Mouse (Mus musculus): ENCODE data around the gene Ccnl1. TPM values are rescaled to one million over a fixed set of nuclear protein-coding genes. Genes with fewer than 3 reads are reported as not detected.
A peak's percentile ranks its signal among the peaks of the same experiment; 100 is the strongest.

Gene Ccnl1
- total and polyA plus RNA-seq, 2 experiments from 2014 or later = 53.1 to 57.0 TPM

DNA sequence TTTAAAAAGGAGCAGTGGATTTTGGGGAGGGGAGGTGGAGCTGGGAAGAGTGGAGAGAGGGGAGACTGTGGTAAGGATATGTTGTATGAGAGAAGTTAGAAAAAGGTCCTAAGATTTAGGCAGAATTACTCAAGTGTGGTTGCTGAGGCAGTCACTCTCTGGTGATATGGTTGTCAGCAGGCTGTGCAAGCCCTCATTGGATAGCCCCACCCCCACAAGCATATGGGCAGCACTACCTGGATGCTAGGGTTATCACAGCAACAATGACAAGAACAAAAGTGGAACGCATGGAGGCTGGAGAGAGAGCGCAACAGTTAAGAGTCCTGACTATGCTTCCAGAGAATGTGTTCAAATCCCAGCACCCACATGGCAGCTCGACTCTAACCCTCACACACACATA lies 13.3 kb downstream of the Ccnl1 start:
- H3K9me3 ChIP-seq (ENCODE audit: low read length) = no peaks in the 10 kb centered on the region
- no peak overlapping the region for H3K27ac ChIP-seq (ENCODE audit: low read depth, low read length)
- no peak overlapping the region for H3K4me3 ChIP-seq (ENCODE audit: low read depth, low read length)
- 89% methylated on average over 3 of the region's 3 CpGs for WGBS
- no peak for DNase-seq
- H3K4me2 ChIP-seq (ENCODE audit: low read depth) = no peak overlapping the region
- no peak overlapping the region for H3K9ac ChIP-seq
- no peaks in the 10 kb centered on the region for H3K27me3 ChIP-seq (ENCODE audit: insufficient read depth, low read length)
- H3K4me1 ChIP-seq (ENCODE audit: insufficient read depth) = no peaks in the 10 kb centered on the region
- no peak for ATAC-seq
- TF ChIP-seq CTCF (IDR thresholded peaks at IDR 0.05; ENCODE audit: low read depth) = no peak
- peaks cover 42% of the 10 kb centered on the region for H3K36me3 ChIP-seq (ENCODE audit: insufficient read depth)

- no peak for ATAC-seq
- WGBS = 81% methylated on average over 4 of the region's 4 CpGs
Observed at GRCm38 (mm10) chr3:65943453-65943852, 14.6 kb downstream of the Ccnl1 start.

GRCm38 (mm10) chr3:65941052-65941451 lies 17.0 kb downstream of the Ccnl1 start:
- H3K4me2 ChIP-seq (ENCODE audit: low read depth) = no peak overlapping the region
- no peak overlapping the region for H3K4me3 ChIP-seq (ENCODE audit: low read depth, low read length)
- no peaks in the 10 kb centered on the region for H3K27me3 ChIP-seq (ENCODE audit: insufficient read depth, low read length)
- no peak overlapping the region for H3K9ac ChIP-seq
- H3K36me3 ChIP-seq (ENCODE audit: insufficient read depth) = peaks cover 18% of the 10 kb centered on the region
- H3K4me1 ChIP-seq (ENCODE audit: insufficient read depth) = no peaks in the 10 kb centered on the region
- DNase-seq = no peak
- H3K27ac ChIP-seq (ENCODE audit: low read depth, low read length) = no peak overlapping the region
- TF ChIP-seq CTCF (IDR thresholded peaks at IDR 0.05; ENCODE audit: low read depth) = no peak
- WGBS = 83% methylated on average over 1 of the region's 1 CpGs
- H3K9me3 ChIP-seq (ENCODE audit: low read length) = no peaks in the 10 kb centered on the region
- ATAC-seq = no peak

More at GRCm38 (mm10) chr3:65943453-65943852, 14.6 kb downstream of the Ccnl1 start:
- H3K4me2 ChIP-seq (ENCODE audit: low read depth) = no peak overlapping the region
- no peak overlapping the region for H3K4me3 ChIP-seq (ENCODE audit: low read depth, low read length)
- H3K9me3 ChIP-seq (ENCODE audit: low read length) = no peaks in the 10 kb centered on the region
- H3K9ac ChIP-seq = no peak overlapping the region
- H3K4me1 ChIP-seq (ENCODE audit: insufficient read depth) = no peaks in the 10 kb centered on the region
- no peak for DNase-seq
- no peak for TF ChIP-seq CTCF (IDR thresholded peaks at IDR 0.05; ENCODE audit: low read depth)
- H3K36me3 ChIP-seq (ENCODE audit: insufficient read depth) = peaks cover 38% of the 10 kb centered on the region
- no peak overlapping the region for H3K27ac ChIP-seq (ENCODE audit: low read depth, low read length)
- H3K27me3 ChIP-seq (ENCODE audit: insufficient read depth, low read length) = no peaks in the 10 kb centered on the region

GRCm38 (mm10) chr3:65938211-65938610 lies 19.8 kb downstream of the Ccnl1 start:
- ATAC-seq (peak; percentile 84), DNase-seq (peak; percentile 68)
- no peaks in the 10 kb centered on the region for H3K27me3 ChIP-seq (ENCODE audit: insufficient read depth, low read length)
- H3K9me3 ChIP-seq (ENCODE audit: low read length) = no peaks in the 10 kb centered on the region
- H3K9ac ChIP-seq = no peak overlapping the region
- TF ChIP-seq CTCF (IDR thresholded peaks at IDR 0.05; ENCODE audit: low read depth) = peak; percentile 80
- no peak overlapping the region for H3K4me2 ChIP-seq (ENCODE audit: low read depth)
- 15% methylated on average over 3 of the region's 3 CpGs for WGBS
- H3K36me3 ChIP-seq (ENCODE audit: insufficient read depth) = no peaks in the 10 kb centered on the region
- H3K4me3 ChIP-seq (ENCODE audit: low read depth, low read length) = no peak overlapping the region
- no peak overlapping the region for H3K27ac ChIP-seq (ENCODE audit: low read depth, low read length)
- H3K4me1 ChIP-seq (ENCODE audit: insufficient read depth) = no peaks in the 10 kb centered on the region

DNA sequence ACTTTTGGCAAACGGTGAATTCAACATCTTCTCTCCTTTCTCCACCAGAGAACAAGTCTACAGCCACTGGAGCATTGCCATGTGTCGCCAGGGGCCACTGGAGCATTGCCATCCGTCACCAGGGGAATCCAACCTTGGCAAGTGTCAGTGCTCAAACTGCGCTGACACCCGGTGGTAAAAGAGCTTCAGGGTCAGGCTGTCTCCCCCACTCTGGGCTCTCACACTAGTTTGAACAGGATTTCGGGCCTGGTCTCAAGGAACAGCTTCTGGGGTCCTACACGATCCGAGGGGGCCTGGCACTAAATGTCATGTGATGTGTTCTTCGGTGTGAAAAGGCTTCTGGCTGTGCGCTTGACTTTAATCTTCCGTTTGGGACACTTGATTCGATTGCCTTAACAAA lies 21.7 kb downstream of the Ccnl1 start:
- no peak for DNase-seq
- no peak for ATAC-seq
- Histone ChIP-seq H3K4me3 (ENCODE audit: low read depth, low read length) (no peak overlapping the region), H3K27ac (ENCODE audit: low read depth, low read length) (no peak overlapping the region), H3K4me1 (ENCODE audit: insufficient read depth) (no peaks in the 10 kb centered on the region), H3K27me3 (ENCODE audit: insufficient read depth, low read length) (no peaks in the 10 kb centered on the region), H3K9ac (no peak overlapping the region), H3K36me3 (ENCODE audit: insufficient read depth) (no peaks in the 10 kb centered on the region), H3K4me2 (ENCODE audit: low read depth) (no peak overlapping the region), H3K9me3 (ENCODE audit: low read length) (no peaks in the 10 kb centered on the region)
- no peak for TF ChIP-seq CTCF (IDR thresholded peaks at IDR 0.05; ENCODE audit: low read depth)
- 37% methylated on average over 12 of the region's 12 CpGs for WGBS

- H3K27ac ChIP-seq (ENCODE audit: low read depth, low read length) = no peak overlapping the region
- no peak for DNase-seq
- H3K36me3 ChIP-seq (ENCODE audit: insufficient read depth) = no peaks in the 10 kb centered on the region
- 93% methylated on average over 4 of the region's 4 CpGs for WGBS
- H3K9me3 ChIP-seq (ENCODE audit: low read length) = no peaks in the 10 kb centered on the region
- H3K4me1 ChIP-seq (ENCODE audit: insufficient read depth) = no peaks in the 10 kb centered on the region
- H3K4me2 ChIP-seq (ENCODE audit: low read depth) = no peak overlapping the region
- TF ChIP-seq CTCF (IDR thresholded peaks at IDR 0.05; ENCODE audit: low read depth) = no peak
- no peak for ATAC-seq
- H3K27me3 ChIP-seq (ENCODE audit: insufficient read depth, low read length) = no peaks in the 10 kb centered on the region
- no peak overlapping the region for H3K9ac ChIP-seq
- H3K4me3 ChIP-seq (ENCODE audit: low read depth, low read length) = no peak overlapping the region
Observed at GRCm38 (mm10) chr3:65935153-65935552, 22.9 kb downstream of the Ccnl1 start.

DNA sequence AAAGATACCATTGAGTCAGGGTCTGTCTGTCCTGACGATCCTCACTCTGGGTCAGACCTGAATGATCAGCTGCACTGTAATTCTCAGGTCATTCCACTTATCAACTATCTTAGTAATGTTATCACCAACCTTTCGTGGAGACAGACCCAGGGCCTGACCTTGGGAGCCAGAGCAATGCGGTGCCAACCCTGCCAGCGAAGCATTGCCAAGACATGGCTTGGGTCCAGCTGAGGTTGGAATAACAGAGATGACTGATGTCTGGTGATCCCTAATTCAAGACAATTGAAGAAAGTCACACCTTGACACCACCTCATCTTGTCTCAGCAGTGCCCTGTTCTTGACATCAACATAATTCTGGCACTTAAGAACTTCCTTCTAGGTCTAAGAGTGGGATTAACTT lies 24.3 kb downstream of the Ccnl1 start:
- Histone ChIP-seq H3K4me3 (ENCODE audit: low read depth, low read length) (no peak overlapping the region), H3K9ac (no peak overlapping the region), H3K9me3 (ENCODE audit: low read length) (no peaks in the 10 kb centered on the region), H3K36me3 (ENCODE audit: insufficient read depth) (no peaks in the 10 kb centered on the region), H3K27me3 (ENCODE audit: insufficient read depth, low read length) (no peaks in the 10 kb centered on the region), H3K27ac (ENCODE audit: low read depth, low read length) (no peak overlapping the region), H3K4me1 (ENCODE audit: insufficient read depth) (no peaks in the 10 kb centered on the region), H3K4me2 (ENCODE audit: low read depth) (no peak overlapping the region)
- TF ChIP-seq CTCF (IDR thresholded peaks at IDR 0.05; ENCODE audit: low read depth) = no peak
- ATAC-seq (no peak), DNase-seq (no peak)
- WGBS = 86% methylated on average over 4 of the region's 4 CpGs

- 91% methylated on average over 7 of the region's 7 CpGs for WGBS
- TF ChIP-seq CTCF (IDR thresholded peaks at IDR 0.05; ENCODE audit: low read depth) = no peak
- Histone ChIP-seq H3K27ac (ENCODE audit: low read depth, low read length) (no peak overlapping the region), H3K9me3 (ENCODE audit: low read length) (no peaks in the 10 kb centered on the region), H3K36me3 (ENCODE audit: insufficient read depth) (no peaks in the 10 kb centered on the region), H3K4me3 (ENCODE audit: low read depth, low read length) (no peak overlapping the region), H3K9ac (no peak overlapping the region), H3K4me2 (ENCODE audit: low read depth) (no peak overlapping the region), H3K27me3 (ENCODE audit: insufficient read depth, low read length) (no peaks in the 10 kb centered on the region), H3K4me1 (ENCODE audit: insufficient read depth) (no peaks in the 10 kb centered on the region)
- DNase-seq = no peak
- ATAC-seq = no peak
Observed at GRCm38 (mm10) chr3:65931542-65931941, 26.5 kb downstream of the Ccnl1 start.
